Mouse (Mus musculus) midbrain, embryonic 15.5 days (tissue): ENCODE measurements around the gene H2bfm. TPM values are rescaled to one million over a fixed set of nuclear protein-coding genes. Genes with fewer than 3 reads are reported as not detected.

Experiments used
- polyA plus RNA-seq: library from polyadenylated mRNA; unstranded; fragments of >200 nt; fragmentation: Nextera tagmentation; extraction: Ambion mirVana; gene quantifications from 2 replicates; pipeline ENCODE4 v1.2.1, GENCODE M21; 2015

H2bfm gene
- polyA plus RNA-seq, 1 experiment from 2014 or later: not detected

Other genes with a start within 250 kb of the H2bfm start
- 21.3 and 22.1 TPM in 2 replicates for gene Tceal1, start 219.3 kb upstream of the H2bfm start, polyA plus RNA-seq
- 558 and 567 TPM in 2 replicates for gene Morf4l2, start 183.6 kb upstream of the H2bfm start, polyA plus RNA-seq
- gene Glra4, start 147.2 kb upstream of the H2bfm start, polyA plus RNA-seq: 0.11 TPM in 1 of 2 replicates, not detected in the other
- 10.0 and 11.4 TPM in 2 replicates for gene Plp1, start 104.7 kb upstream of the H2bfm start, polyA plus RNA-seq
- gene Rab9b, start 58.6 kb upstream of the H2bfm start, polyA plus RNA-seq: 23.1 and 24.4 TPM in 2 replicates
- 70.9 and 74.1 TPM in 2 replicates for gene Tmsb15b2, start 48.2 kb downstream of the H2bfm start, polyA plus RNA-seq
- gene Tmsb15l, start 49.5 kb downstream of the H2bfm start, polyA plus RNA-seq: 7.0 and 8.3 TPM in 2 replicates
- 30.8 and 31.9 TPM in 2 replicates for gene Tmsb15b1, start 49.5 kb downstream of the H2bfm start, polyA plus RNA-seq
- gene Zcchc18, start 65.8 kb downstream of the H2bfm start, polyA plus RNA-seq: 413 and 428 TPM in 2 replicates
- 14.3 and 15.2 TPM in 2 replicates for gene Slc25a53, start 111.0 kb downstream of the H2bfm start, polyA plus RNA-seq
- gene Fam199x, start 122.3 kb downstream of the H2bfm start, polyA plus RNA-seq: 8.5 and 9.4 TPM in 2 replicates
- not detected in 2 replicates for gene Esx1, start 194.8 kb downstream of the H2bfm start, polyA plus RNA-seq